Mouse (Mus musculus) gastrocnemius, adult 18-20 months (tissue): ENCODE data around the gene Ccer2. TPM values are rescaled to one million over a fixed set of nuclear protein-coding genes. Genes with fewer than 3 reads are reported as not detected.
A peak's percentile ranks its signal among the peaks of the same experiment; 100 is the strongest.

ENCODE experiments used
- DNase-seq: peaks from one replicate; pipeline ENCODE4 v3.0.0; 2021; ENCODE audit warnings: low spot score
- total RNA-seq, 2 experiments: library from RNA; stranded (reverse); gene quantifications; 2 replicates each; pipeline ENCODE4 v1.2.3; 2021

Ccer2 gene
- total RNA-seq, 2 experiments from 2014 or later, result not detected

DNA sequence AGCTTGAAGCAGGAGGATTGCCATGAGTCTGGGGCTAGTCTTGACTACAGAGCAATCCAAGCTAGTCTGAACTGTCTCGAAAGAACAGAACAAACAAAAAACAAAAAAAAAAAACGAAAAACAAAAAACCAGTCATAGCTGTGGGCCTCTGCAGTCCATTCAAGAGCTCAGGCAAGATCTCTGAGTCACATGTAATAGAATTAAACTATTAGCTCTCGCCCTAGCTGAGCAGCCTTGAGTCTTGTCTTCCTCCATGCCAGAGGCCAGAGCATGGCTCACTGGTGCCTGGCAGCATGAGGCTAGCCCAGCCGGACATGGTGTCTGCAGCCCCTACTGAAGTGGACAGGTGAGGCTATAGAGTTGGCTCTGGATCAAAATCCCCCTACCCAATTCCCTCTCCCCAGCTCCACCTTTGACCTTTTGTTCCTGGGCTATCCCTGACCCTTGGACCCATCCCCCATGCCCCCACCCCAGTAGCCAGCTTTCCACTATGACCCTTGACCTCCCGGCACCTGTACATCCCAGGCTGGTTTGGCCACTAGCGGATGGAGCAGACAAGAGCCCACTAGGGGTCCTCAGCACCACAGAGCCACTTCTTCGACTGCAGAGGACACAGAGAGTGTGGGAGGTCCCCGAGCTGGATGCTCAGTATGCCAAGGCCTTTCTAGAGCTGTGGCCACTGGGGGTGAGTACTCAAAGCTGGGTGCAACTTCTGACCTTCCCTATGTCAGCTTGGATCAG is 34.3 kb downstream of the Ccer2 start:
- no peak for DNase-seq

DNA sequence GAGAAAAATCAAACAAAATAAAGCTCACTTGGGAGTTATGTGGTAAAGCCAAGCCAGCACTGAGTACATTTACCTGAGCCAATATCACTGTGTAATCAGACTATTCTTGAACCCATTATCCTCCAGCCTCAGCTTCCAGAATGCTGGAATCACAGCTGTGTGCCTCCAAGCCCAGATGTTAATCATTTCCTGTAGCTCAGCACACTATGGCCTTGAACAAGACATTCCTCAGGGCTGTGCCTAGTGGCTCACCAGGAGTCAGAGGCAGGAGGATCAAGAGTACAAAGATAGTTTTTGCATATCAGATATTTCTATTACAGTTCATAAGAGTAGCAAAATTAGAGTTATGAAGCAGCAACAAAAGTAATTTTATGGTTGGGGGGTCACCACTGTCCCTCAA is 35.7 kb downstream of the Ccer2 start:
- DNase-seq, result no peak

- DNase-seq, result no peak
Observed at GRCm38 (mm10) chr7:28792391-28793185, 36.6 kb downstream of the Ccer2 start.

DNA sequence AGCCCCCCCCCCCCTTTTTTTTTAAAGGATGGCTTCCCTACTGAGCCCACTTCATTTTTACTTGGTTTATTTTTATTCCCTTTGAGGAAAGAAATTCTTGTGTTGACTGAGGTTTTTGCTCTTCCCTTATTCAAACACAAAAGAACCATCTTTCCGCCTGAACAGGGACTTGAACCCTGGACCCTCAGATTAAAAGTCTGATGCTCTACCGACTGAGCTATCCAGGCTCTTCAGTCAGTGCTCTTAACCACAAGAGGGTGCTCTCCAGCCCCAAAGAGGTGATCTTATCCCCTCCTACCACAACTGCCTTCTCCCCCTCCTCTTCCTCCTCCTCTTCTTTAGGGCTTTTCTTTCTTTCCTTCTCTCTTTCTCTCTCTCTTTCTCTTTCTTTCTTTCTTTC is 37.9 kb downstream of the Ccer2 start:
- DNase-seq, result no peak

DNA sequence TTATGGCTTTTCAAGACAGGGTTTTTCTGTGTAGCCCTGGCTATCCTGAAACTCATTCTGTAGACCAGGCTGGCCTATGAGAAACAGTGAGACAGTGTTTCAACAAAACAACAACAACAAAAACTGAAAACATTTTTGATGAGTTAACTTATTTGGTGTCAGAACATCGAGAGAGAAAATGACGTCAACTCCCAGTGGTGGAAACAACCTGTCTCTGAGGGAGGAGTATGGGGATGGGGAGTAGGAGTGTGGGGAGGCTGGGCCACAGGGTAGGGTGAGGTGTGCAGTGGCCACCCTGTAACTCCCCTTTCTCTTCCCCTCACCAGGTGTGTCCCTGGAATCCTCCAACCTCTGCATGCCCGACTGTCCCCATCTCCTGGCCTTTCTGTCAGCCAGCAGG is 38.5 kb downstream of the Ccer2 start:
- no peak for DNase-seq

- DNase-seq, result no peak
Observed at GRCm38 (mm10) chr7:28795832-28796231, 39.9 kb downstream of the Ccer2 start.

- peak; percentile 79 for DNase-seq
Observed at GRCm38 (mm10) chr7:28796562-28796975, 40.6 kb downstream of the Ccer2 start.

DNA sequence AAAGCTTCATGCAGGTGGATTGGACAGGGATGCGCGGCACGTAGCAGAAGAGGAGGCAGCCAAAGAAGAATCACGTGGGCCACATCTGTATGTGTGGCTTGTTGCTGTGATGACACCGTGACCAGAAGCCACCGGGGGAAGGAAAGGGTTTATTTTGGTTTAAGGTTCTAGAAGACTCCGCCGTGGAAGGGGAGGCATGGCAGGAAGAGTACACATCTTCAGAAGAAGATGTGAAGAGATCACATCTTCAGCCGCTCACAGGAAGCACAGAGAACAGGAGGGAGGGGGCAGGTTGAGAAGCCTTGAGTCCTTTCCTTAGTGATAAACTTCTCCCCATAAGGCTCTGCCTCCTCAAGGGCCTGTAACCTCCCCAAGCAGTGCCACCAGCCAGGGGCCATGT is 44.0 kb downstream of the Ccer2 start:
- DNase-seq, result no peak

GRCm38 (mm10) chr7:28801451-28801850 is 45.5 kb downstream of the Ccer2 start:
- DNase-seq, result no peak

DNA sequence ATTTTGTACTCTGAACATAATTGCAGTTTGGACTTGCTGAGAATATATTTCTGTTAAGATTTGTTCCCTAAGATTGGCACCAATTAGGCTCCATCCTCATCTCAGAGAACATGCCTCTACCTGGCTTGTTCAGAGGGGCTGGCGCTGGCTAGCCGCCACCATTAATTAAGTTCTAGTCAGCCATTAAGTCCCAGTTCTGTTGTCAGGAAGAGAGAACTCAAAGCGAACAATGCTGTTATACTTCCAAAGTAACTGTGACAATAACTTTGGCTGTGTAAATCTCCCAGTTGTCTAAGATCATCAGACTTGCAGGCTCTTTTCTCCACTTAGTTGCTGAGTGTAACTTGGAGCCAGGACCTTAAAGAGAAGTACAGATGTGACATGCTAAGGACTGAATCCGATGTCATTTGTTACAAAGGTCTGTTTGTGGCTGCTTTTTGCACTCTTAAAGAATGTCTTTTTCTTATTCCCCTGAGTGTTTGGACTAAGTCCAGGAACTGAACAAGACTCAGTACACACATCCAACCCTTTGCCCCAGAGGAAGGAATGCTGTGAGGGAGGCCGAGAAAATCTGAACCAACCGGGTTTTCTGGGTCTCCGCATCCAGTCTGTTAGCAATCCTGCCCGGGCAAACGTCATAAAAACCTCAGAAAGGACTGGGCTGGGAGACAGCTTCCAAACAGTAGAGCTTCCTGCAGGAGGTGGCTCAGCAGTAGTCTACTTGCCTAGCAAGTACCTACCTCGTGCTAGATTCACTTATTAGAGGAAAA is 46.1 kb downstream of the Ccer2 start:
- peak; percentile 45 for DNase-seq

DNA sequence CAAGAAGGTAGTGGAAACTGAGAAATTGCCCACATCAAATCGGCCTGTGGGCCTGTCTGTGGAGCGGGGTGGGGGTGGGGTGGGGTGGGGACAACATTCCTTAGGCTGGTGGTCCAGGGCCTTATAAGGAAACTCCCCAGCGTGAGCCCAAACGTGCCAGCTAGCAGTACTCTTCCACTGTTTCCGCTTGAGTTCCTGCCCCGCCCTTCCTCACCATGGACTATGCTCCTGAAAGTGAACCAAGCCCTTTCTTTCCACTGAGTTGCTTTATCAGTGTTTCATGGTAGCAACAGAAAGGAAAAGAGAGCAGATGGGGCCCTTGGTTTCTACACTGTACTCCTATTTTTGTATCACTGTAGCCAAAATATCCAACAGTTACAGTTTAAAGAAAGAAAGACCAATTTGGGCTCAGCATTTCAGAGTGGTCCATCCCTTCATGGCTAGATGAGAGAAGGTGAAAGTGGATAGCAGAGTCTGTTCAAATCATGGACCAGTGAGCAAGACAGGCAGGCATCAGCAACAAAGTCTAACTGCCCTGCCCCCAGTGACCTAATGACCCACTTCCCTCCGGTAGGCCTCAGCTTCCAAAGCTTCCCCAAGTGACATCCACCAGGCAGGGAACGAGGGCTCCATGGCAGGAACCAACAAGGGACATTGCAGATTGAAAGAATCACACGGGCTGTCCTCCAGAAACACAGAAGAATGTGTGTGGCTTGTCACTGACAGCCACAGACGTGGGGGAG is 47.0 kb downstream of the Ccer2 start:
- no peak for DNase-seq

DNA sequence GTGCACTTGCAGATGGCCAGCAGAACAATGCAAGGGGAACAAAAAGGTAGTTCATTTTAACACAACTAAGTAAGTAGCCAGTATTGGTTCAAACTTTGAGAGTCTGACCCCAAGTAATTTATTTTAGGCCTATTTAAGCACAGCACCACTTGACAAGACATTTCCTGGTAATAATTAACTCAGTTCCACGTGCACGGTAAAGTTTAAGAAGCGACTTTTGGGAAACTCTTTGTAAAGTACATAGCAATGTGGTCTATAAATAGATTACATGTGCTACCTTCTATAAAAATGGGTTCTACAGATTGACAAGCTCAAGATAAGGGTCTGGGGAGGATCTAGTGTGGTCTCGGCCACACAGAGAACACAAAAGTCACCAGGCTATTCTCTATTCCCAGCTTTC is 47.8 kb downstream of the Ccer2 start:
- DNase-seq, result no peak

DNA sequence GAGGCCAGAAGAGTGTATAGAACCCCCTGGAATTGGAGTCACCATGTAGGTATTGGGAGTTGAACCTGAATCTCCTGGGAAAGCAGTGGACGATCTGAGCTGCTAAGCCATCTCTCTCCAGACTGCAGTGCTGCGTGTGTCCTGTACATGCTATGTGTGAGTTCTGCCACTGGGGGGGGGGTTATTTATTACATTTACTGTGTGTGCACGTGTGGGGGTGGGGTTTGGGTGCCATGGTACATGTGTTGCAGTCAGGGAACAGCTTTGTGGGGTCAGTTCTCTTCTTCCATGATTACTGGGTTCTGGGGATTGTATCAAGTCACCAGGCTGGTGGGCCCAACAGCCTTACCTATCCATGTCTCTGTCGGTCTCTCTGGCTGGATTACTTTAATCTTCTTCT is 50.9 kb downstream of the Ccer2 start:
- no peak for DNase-seq

GRCm38 (mm10) chr7:28807641-28808220 is 51.8 kb downstream of the Ccer2 start:
- peak; percentile 61 for DNase-seq

GRCm38 (mm10) chr7:28808221-28808941 is 52.4 kb downstream of the Ccer2 start, which contains the start of gene Hnrnpl:
TSS of gene Hnrnpl (plus strand) at chr7:28808541.
- DNase-seq, result peak; percentile 73

Other genes starting within 250 kb of the Ccer2 start
- not detected for gene Ifnl2, start 245.7 kb upstream of the Ccer2 start, total RNA-seq
- gene Ifnl3, start 233.3 kb upstream of the Ccer2 start, total RNA-seq, result not detected
- gene Sycn, start 215.3 kb upstream of the Ccer2 start, total RNA-seq, result not detected
- not detected for gene Nccrp1, start 208.9 kb upstream of the Ccer2 start, total RNA-seq
- 10 to 100 TPM; 13.8 to 15.2 TPM for gene Samd4b, start 158.0 kb upstream of the Ccer2 start, total RNA-seq
- 1 to 10 TPM; 2.2 to 3.8 TPM for gene Pak4, start 158.0 kb upstream of the Ccer2 start, total RNA-seq
- not detected for gene Acp7, start 124.8 kb upstream of the Ccer2 start, total RNA-seq
- gene Fbxo27, start 63.3 kb upstream of the Ccer2 start, total RNA-seq, result under 1 TPM; 0.34 to 0.76 TPM
- gene Fbxo17, start 39.4 kb upstream of the Ccer2 start, total RNA-seq, result 1 to 10 TPM; 3.5 to 3.8 TPM
- 10 to 100 TPM; 43.8 to 44.0 TPM for gene Mrps12, start 14.4 kb upstream of the Ccer2 start, total RNA-seq
- gene Sars2, start 14.2 kb upstream of the Ccer2 start, total RNA-seq, result 10 to 100 TPM; 12.3 to 14.0 TPM
- gene Sirt2, start 10.6 kb downstream of the Ccer2 start, total RNA-seq, result 10 to 100 TPM; 95.9 to 98.2 TPM
- gene Nfkbib, start 11.3 kb downstream of the Ccer2 start, total RNA-seq, result 10 to 100 TPM; 33.2 to 34.9 TPM
- gene Rinl, start 32.8 kb downstream of the Ccer2 start, total RNA-seq, result under 1 TPM; 0.45 to 0.46 TPM
- 100 to 1,000 TPM; 110 to 131 TPM for gene Hnrnpl, start 52.4 kb downstream of the Ccer2 start, total RNA-seq
- 100 to 1,000 TPM; 227 to 344 TPM for gene Ech1, start 69.0 kb downstream of the Ccer2 start, total RNA-seq
- gene Lgals4, start 77.7 kb downstream of the Ccer2 start, total RNA-seq, result 1 to 10 TPM; 1.7 to 3.9 TPM
- under 1 TPM in 1 of 2 experiments, not detected in 1; 0.66 TPM for gene Lgals7, start 107.7 kb downstream of the Ccer2 start, total RNA-seq
- under 1 TPM; 0.09 TPM for gene Capn12, start 125.2 kb downstream of the Ccer2 start, total RNA-seq
- gene Actn4, start 206.2 kb downstream of the Ccer2 start, total RNA-seq, result 10 to 100 TPM; 29.6 to 46.1 TPM
- gene Eif3k, start 225.7 kb downstream of the Ccer2 start, total RNA-seq, result 100 to 1,000 TPM; 128 TPM
- under 1 TPM; 0.24 to 0.59 TPM for gene Map4k1, start 225.9 kb downstream of the Ccer2 start, total RNA-seq